Mouse (Mus musculus) limb, embryonic 14.5 days (tissue): Measurements from ENCODE around the gene Rilp. TPM values are rescaled to one million over a fixed set of nuclear protein-coding genes. Genes with fewer than 3 reads are reported as not detected.

Experiments used
- ATAC-seq: fragments of 200-750 bp; cut with Nextera tagmentation; 2 replicates; pipeline ENCODE4 v1.8.0; 2017; ENCODE audit warnings: low read depth, moderate number of reproducible peaks, moderate TSS enrichment; ENCODE audit not compliant: low FRiP score
- DNase-seq: peaks from one replicate; pipeline ENCODE4 v3.0.0-alpha.2; 2015; ENCODE audit warnings: low spot score
- H3K27ac ChIP-seq: fragments of 300-500 bp; sonication (generic); replicated peaks from 2 replicates; pipeline ENCODE4 v1.5.1; 2014; ENCODE audit warnings: low read depth, mild to moderate bottlenecking, low read length, moderate library complexity, mixed read lengths
- H3K27me3 ChIP-seq: fragments of 300-500 bp; sonication (generic); 2 replicates; pipeline ENCODE4 v1.6.1; 2014; ENCODE audit warnings: low read length, mixed read lengths; ENCODE audit not compliant: control insufficient read depth, insufficient read depth
- H3K36me3 ChIP-seq: fragments of 300-500 bp; sonication (generic); 2 replicates; pipeline ENCODE4 v1.6.1; 2014; ENCODE audit warnings: mild to moderate bottlenecking, low read length, moderate library complexity, mixed read lengths; ENCODE audit not compliant: control insufficient read depth, insufficient read depth
- H3K4me1 ChIP-seq: fragments of 300-500 bp; sonication (generic); 2 replicates; pipeline ENCODE4 v1.6.1; 2014; ENCODE audit warnings: antibody characterized with exemption, low read length, mixed read lengths; ENCODE audit not compliant: control insufficient read depth, insufficient read depth
- H3K4me2 ChIP-seq: fragments of 300-500 bp; sonication (generic); replicated peaks from 2 replicates; pipeline ENCODE4 v1.6.1; 2014; ENCODE audit warnings: low read depth, mild to moderate bottlenecking, low read length, moderate library complexity; ENCODE audit not compliant: severe bottlenecking
- H3K4me3 ChIP-seq: fragments of 300-500 bp; sonication (generic); replicated peaks from 2 replicates; pipeline ENCODE4 v1.5.1; 2014; ENCODE audit warnings: low read length
- H3K9ac ChIP-seq: fragments of 300-500 bp; sonication (generic); 2 replicates; pipeline ENCODE4 v1.6.1; 2014; ENCODE audit warnings: mild to moderate bottlenecking, low read depth, low read length, moderate library complexity; ENCODE audit not compliant: severe bottlenecking
- H3K9me3 ChIP-seq: fragments of 300-500 bp; sonication (generic); 2 replicates; pipeline ENCODE4 v1.6.1; 2016; ENCODE audit warnings: low read length; ENCODE audit not compliant: control insufficient read depth
- POLR2A ChIP-seq: fragments of 200-500 bp; IDR thresholded peaks from 2 replicates; pipeline ENCODE4 v1.8.0; 2012; ENCODE audit warnings: inconsistent platforms, mild to moderate bottlenecking, moderate library complexity, borderline replicate concordance; ENCODE audit not compliant: insufficient read depth, insufficient read length; ENCODE audit errors: extremely low read depth
- WGBS: fragments of 180-500 bp; shearing (Covaris S2); extraction: QIAGEN DNeasy Blood & Tissue Kit; methylation state at CpG from one replicate; pipeline ENCODE4 v1.1.7; 2014; 5-methylcytosine and 5-hydroxymethylcytosine counted together
- polyA plus RNA-seq, 2 experiments: library from polyadenylated mRNA; depleted of rRNA in 1 of 2; stranded (reverse) in 1 of 2; unstranded in 1 of 2; fragments of >200 nt; fragmentation: Nextera tagmentation in 1 of 2; extraction: Ambion mirVana in 1 of 2; gene quantifications; 2 replicates each; pipeline versions ENCODE4 v1.2.1 to v1.2.3; 2012 to 2014

Rilp gene
- polyA plus RNA-seq, 2 experiments: 0.58 to 0.98 TPM

DNA sequence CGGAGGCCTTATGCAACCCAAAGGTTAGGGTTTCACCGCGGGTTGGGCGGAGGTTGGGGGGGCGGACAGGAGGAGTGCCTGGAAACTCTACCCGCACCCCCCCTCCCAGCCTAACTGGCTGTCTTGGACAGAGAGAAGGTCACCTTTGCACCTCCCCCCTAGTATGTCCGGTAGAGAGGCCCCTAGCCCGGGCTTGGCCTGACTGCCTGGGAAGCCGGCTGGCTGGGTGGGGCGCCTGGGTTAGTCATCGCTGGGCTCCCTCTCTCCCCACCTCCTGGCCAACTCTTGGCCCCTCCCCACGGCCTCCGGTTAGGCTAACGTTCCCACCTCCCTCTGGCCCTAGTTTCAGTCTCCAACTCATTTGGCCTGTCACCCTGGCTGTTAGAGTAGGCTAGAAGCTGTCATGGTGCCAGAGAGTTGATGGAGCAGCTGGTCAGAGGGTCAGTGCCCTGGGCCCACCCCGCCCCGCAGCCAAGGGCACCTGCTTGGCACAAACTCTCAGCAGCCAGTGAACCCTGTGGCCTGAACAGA lies 47.6 kb upstream of the Rilp start:
- Histone ChIP-seq H3K27me3 (no peaks in the 10 kb centered on the region), H3K4me2 (peak overlapping the region; percentile 94), H3K4me1 (peaks cover 29% of the 10 kb centered on the region), H3K36me3 (peaks cover 13% of the 10 kb centered on the region), H3K27ac (peak overlapping the region; percentile 58; the same call in 1 of the 2 replicates), H3K9ac (peak overlapping the region; percentile 57), H3K4me3 (peak overlapping the region; percentile 75), H3K9me3 (no peaks in the 10 kb centered on the region)
- ATAC-seq: no peak
- WGBS: 4% methylated on average over 13 of the region's 16 CpGs
- DNase-seq: peak; percentile 65
- no peak for TF ChIP-seq POLR2A

DNA sequence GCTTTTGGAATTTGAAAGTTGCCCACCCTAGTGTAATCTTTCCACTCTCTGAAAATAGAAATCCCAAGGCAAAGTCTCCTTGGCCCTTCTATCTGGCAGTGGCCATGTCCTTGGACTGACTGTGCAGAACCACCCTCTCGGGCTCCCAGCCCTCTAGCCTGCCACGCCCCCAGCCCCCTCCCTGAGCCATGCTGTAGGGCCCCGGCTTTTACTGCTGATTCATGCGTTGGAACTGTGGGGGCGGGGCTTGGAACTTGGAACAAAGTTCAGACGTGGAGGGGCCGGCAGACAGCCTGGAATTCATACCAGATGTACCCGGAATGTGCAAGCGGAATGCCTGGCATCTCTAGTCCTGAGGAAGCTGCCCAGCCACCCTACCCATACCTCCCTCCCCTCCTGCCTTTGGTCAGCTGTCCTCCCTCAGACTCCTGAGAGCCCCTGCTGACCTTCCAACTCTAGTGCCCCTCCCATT lies 47.0 kb upstream of the Rilp start:
- no peak for TF ChIP-seq POLR2A
- peak overlapping the region; percentile 94 for H3K4me2 ChIP-seq
- no peaks in the 10 kb centered on the region for H3K9me3 ChIP-seq
- peak overlapping the region; percentile 75 for H3K4me3 ChIP-seq
- H3K27me3 ChIP-seq: no peaks in the 10 kb centered on the region
- H3K4me1 ChIP-seq: peaks cover 33% of the 10 kb centered on the region
- peaks cover 13% of the 10 kb centered on the region for H3K36me3 ChIP-seq
- 0 out of 2 replicates have a peak overlapping the region, but pooled peaks have one; percentile 57 for H3K9ac ChIP-seq
- DNase-seq (peak; percentile 89), ATAC-seq (peak; percentile 20)
- H3K27ac ChIP-seq: peak overlapping the region; percentile 65; the same call in 1 of the 2 replicates
- 1% methylated on average over 9 of the region's 9 CpGs for WGBS

DNA sequence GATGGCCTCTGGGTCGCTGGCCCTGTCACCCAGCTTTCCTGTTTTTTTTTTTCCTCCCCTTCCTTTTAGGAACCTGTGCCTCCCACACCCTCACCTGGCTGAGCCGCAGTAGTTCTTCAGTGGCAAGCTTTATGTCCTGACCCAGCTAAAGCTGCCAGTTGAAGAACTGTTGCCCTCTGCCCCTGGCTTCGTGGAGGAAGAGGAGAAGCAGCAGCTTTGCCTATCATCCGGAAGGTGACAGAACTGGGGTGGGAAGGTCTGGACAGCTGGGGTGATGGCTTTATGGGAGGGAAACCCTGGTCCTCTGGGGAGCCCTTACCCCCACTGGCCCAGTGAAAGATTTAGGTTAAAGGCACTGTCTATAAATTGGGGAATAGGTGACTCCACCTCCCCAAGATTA lies 46.3 kb upstream of the Rilp start:
- H3K4me2 ChIP-seq: peak overlapping the region; percentile 94; the same call in 1 of the 2 replicates
- H3K36me3 ChIP-seq: peaks cover 13% of the 10 kb centered on the region
- DNase-seq: no peak
- ATAC-seq: no peak
- no peak for TF ChIP-seq POLR2A
- peaks cover 33% of the 10 kb centered on the region for H3K4me1 ChIP-seq
- H3K27ac ChIP-seq: no peak overlapping the region; the same call in 1 of the 2 replicates
- peak overlapping the region; percentile 75; the same call in 1 of the 2 replicates for H3K4me3 ChIP-seq
- 65% methylated on average over 4 of the region's 4 CpGs for WGBS
- H3K9ac ChIP-seq: no peak overlapping the region
- H3K9me3 ChIP-seq: no peaks in the 10 kb centered on the region
- H3K27me3 ChIP-seq: no peaks in the 10 kb centered on the region

DNA sequence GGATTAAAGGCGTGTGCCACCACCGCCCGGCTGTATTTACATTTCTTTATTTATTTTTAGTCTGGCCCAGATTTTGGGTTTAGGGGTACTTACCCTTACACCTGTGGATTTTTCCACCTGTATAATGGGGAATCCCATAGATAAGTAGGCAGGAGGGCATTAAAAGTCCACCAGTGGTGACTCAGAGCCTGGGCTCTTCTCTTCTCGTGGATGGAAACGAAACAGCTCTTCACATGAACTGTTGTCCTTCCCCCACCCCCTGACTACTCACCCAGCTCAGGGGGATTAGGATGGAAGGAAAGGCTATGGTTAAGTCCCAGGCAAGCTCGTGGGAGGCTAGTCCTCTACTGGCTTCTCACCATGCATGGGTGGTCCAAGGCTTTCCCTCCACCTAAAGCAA lies 45.5 kb upstream of the Rilp start:
- Histone ChIP-seq H3K4me2 (no peak overlapping the region), H3K9ac (no peak overlapping the region), H3K4me1 (peaks cover 33% of the 10 kb centered on the region), H3K36me3 (peaks cover 13% of the 10 kb centered on the region), H3K27ac (no peak overlapping the region), H3K27me3 (no peaks in the 10 kb centered on the region), H3K4me3 (no peak overlapping the region), H3K9me3 (no peaks in the 10 kb centered on the region)
- WGBS: 88% methylated on average over 6 of the region's 6 CpGs
- DNase-seq: no peak
- TF ChIP-seq POLR2A: no peak
- no peak for ATAC-seq

DNA sequence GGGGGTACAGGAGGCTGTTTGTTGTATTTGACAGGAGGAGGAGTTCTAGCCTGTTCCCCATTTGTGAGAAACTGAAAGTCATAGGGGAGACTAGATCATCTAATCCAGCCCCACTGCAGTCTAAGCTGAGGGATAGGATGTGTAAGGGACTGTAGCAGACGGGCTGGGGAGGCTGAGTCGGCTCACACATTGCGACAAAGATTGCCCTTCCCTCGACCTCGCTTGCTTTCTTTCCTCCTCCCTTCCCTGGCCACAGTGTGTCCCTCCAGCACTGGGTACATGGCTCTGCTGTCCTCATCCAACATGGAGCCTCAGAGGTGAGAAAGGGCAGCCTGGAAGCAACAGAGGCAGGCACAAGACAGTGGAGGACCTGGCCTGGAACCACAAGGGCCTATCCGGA lies 44.8 kb upstream of the Rilp start:
- H3K9ac ChIP-seq: no peak overlapping the region
- WGBS: 84% methylated on average over 6 of the region's 6 CpGs
- no peak overlapping the region for H3K27ac ChIP-seq
- peaks cover 27% of the 10 kb centered on the region for H3K4me1 ChIP-seq
- DNase-seq: no peak
- H3K4me3 ChIP-seq: no peak overlapping the region
- H3K9me3 ChIP-seq: no peaks in the 10 kb centered on the region
- no peak for TF ChIP-seq POLR2A
- no peak overlapping the region for H3K4me2 ChIP-seq
- H3K36me3 ChIP-seq: peaks cover 13% of the 10 kb centered on the region
- no peak for ATAC-seq
- no peaks in the 10 kb centered on the region for H3K27me3 ChIP-seq
